Mouse (Mus musculus): ENCODE data around the gene Aldob. TPM values are rescaled to one million over a fixed set of nuclear protein-coding genes. Genes with fewer than 3 reads are reported as not detected.
A peak's percentile ranks its signal among the peaks of the same experiment; 100 is the strongest.

Gene Aldob
- polyA plus RNA-seq, 1 experiment from 2014 or later = 0.32 TPM

- Histone ChIP-seq H3K4me3 (no peak overlapping the region), H3K9ac (no peak overlapping the region), H3K27me3 (replicated peaks) (no peaks in the 10 kb centered on the region), H3K9me3 (no peaks in the 10 kb centered on the region), H3K4me1 (no peaks in the 10 kb centered on the region), H3K36me3 (no peaks in the 10 kb centered on the region), H3K4me2 (no peak overlapping the region), H3K27ac (replicated peaks) (no peak overlapping the region)
- ATAC-seq (ENCODE audit: extremely low read depth, insufficient number of reproducible peaks, low FRiP score, low TSS enrichment) = no peak
- 62% methylated on average over 20 of the region's 20 CpGs for WGBS
Measured at GRCm38 (mm10) chr4:49559915-49560772, 10.8 kb upstream of the Aldob start.

- Histone ChIP-seq H3K9ac (no peak overlapping the region), H3K4me3 (no peak overlapping the region), H3K27ac (replicated peaks) (no peak overlapping the region), H3K4me2 (no peak overlapping the region), H3K9me3 (no peaks in the 10 kb centered on the region), H3K36me3 (no peaks in the 10 kb centered on the region), H3K27me3 (replicated peaks) (no peaks in the 10 kb centered on the region), H3K4me1 (no peaks in the 10 kb centered on the region)
- ATAC-seq (ENCODE audit: extremely low read depth, insufficient number of reproducible peaks, low FRiP score, low TSS enrichment) = no peak
- 42% methylated on average over 2 of the region's 2 CpGs for WGBS
Measured at GRCm38 (mm10) chr4:49558181-49558580, 8.8 kb upstream of the Aldob start.

GRCm38 (mm10) chr4:49557375-49557774 lies 8.0 kb upstream of the Aldob start:
- no peaks in the 10 kb centered on the region for H3K4me1 ChIP-seq
- no peak overlapping the region for H3K27ac ChIP-seq (replicated peaks)
- H3K36me3 ChIP-seq = no peaks in the 10 kb centered on the region
- H3K9ac ChIP-seq = no peak overlapping the region
- no peaks in the 10 kb centered on the region for H3K9me3 ChIP-seq
- ATAC-seq (ENCODE audit: extremely low read depth, insufficient number of reproducible peaks, low FRiP score, low TSS enrichment) = no peak
- no peak overlapping the region for H3K4me2 ChIP-seq
- 100% methylated on average over 6 of the region's 7 CpGs for WGBS
- H3K27me3 ChIP-seq (replicated peaks) = no peaks in the 10 kb centered on the region
- no peak overlapping the region for H3K4me3 ChIP-seq

- Histone ChIP-seq H3K4me1 (no peaks in the 10 kb centered on the region), H3K27ac (replicated peaks) (no peak overlapping the region), H3K27me3 (replicated peaks) (no peaks in the 10 kb centered on the region), H3K4me2 (no peak overlapping the region), H3K9ac (no peak overlapping the region), H3K9me3 (no peaks in the 10 kb centered on the region), H3K4me3 (no peak overlapping the region), H3K36me3 (no peaks in the 10 kb centered on the region)
- 77% methylated on average over 5 of the region's 5 CpGs for WGBS
- no peak for ATAC-seq (ENCODE audit: extremely low read depth, insufficient number of reproducible peaks, low FRiP score, low TSS enrichment)
Measured at GRCm38 (mm10) chr4:49553380-49553779, 4.0 kb upstream of the Aldob start.

DNA sequence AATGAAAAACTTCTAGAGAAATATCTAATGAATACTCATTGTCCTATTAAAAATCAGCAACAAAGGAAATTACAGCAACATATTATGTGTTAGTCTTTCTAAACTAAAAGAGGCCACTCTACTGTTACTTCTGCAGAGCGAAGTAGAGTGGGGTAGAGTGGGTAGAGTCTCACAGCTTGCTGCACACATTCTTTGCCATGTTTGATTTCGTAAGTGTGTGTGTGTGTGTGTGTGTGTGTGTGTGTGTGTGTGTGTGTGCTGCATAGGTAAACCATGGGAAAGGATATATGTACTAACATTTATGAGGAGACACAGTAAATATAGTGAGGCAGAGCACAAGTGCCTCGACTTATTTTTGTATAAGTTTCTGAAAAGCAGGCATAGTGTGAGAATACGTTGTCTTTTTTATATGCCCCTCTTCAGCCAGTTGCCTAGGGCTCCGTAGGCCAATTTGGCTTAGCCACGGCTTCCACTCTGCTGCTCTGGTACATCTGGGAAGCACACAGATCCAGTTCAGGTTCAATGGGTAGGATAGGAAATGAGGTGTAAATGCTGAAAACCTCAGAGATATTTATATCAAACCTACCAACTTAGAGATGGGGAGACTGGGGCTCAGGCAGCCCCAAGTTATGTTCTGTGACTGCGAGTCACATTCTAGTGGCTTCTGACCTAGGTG lies 1.7 kb downstream of the Aldob start:
- Histone ChIP-seq H3K27ac (replicated peaks) (no peak overlapping the region), H3K4me2 (no peak overlapping the region), H3K4me1 (no peaks in the 10 kb centered on the region), H3K9ac (no peak overlapping the region), H3K27me3 (replicated peaks) (no peaks in the 10 kb centered on the region), H3K9me3 (no peaks in the 10 kb centered on the region), H3K36me3 (no peaks in the 10 kb centered on the region), H3K4me3 (no peak overlapping the region)
- 80% methylated on average over 7 of the region's 7 CpGs for WGBS
- no peak for ATAC-seq (ENCODE audit: extremely low read depth, insufficient number of reproducible peaks, low FRiP score, low TSS enrichment)

- Histone ChIP-seq H3K36me3 (no peaks in the 10 kb centered on the region), H3K4me3 (no peak overlapping the region), H3K4me2 (no peak overlapping the region), H3K9ac (no peak overlapping the region), H3K9me3 (no peaks in the 10 kb centered on the region), H3K27me3 (replicated peaks) (no peaks in the 10 kb centered on the region), H3K27ac (replicated peaks) (no peak overlapping the region), H3K4me1 (no peaks in the 10 kb centered on the region)
- WGBS = 63% methylated on average over 6 of the region's 6 CpGs
- ATAC-seq (ENCODE audit: extremely low read depth, insufficient number of reproducible peaks, low FRiP score, low TSS enrichment) = no peak
Measured at GRCm38 (mm10) chr4:49546873-49547543, 2.3 kb downstream of the Aldob start.

DNA sequence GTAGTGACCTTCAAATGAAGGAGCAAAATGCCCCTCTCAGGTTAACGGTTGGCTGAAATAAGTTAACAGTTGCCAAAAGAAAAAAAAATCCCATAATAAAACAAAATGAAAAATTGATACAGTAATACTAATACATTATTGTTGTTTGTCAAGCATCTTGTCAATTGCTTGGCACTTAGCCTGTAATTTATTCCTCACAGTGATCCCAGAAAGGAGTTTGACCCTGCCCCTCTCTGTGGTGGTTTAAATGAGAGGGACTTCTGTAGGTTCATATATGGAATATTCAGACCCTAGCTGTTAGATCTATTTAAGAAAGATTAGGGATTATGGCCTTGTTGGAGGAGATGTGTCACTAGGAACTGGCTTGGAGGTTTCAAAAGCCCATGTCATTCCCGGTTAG lies 3.3 kb downstream of the Aldob start:
- ATAC-seq (ENCODE audit: extremely low read depth, insufficient number of reproducible peaks, low FRiP score, low TSS enrichment) = no peak
- Histone ChIP-seq H3K9me3 (no peaks in the 10 kb centered on the region), H3K9ac (no peak overlapping the region), H3K4me3 (no peak overlapping the region), H3K27me3 (replicated peaks) (no peaks in the 10 kb centered on the region), H3K4me2 (no peak overlapping the region), H3K4me1 (peaks cover 4% of the 10 kb centered on the region), H3K36me3 (no peaks in the 10 kb centered on the region), H3K27ac (replicated peaks) (no peak overlapping the region)
- WGBS = 83% methylated on average over 2 of the region's 2 CpGs

GRCm38 (mm10) chr4:49540966-49541365 lies 8.4 kb downstream of the Aldob start:
- Histone ChIP-seq H3K36me3 (no peaks in the 10 kb centered on the region), H3K4me2 (no peak overlapping the region), H3K4me1 (peaks cover 15% of the 10 kb centered on the region), H3K27ac (replicated peaks) (no peak overlapping the region), H3K9ac (no peak overlapping the region), H3K9me3 (no peaks in the 10 kb centered on the region), H3K27me3 (replicated peaks) (no peaks in the 10 kb centered on the region), H3K4me3 (no peak overlapping the region)
- 37% methylated on average over 3 of the region's 3 CpGs for WGBS
- no peak for ATAC-seq (ENCODE audit: extremely low read depth, insufficient number of reproducible peaks, low FRiP score, low TSS enrichment)

DNA sequence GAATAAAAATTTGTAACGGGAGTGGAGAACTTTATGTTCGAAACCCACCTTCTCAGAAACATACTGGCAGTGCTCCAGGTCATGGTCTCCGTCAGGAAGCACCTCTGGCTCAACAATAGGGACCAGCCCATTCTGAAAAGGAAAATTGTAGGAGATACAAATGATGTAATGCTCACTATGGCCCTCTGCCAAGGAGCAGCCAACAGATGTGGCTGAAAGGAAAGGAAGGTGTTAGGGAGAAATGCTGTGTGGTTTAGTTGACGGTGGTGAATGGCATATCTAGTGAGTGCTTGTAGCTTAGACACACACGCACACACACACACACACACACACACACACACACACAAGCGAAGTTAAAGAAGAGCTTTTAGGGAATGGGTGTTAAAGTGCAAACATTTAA lies 9.7 kb downstream of the Aldob start:
- Histone ChIP-seq H3K4me3 (no peak overlapping the region), H3K4me1 (peaks cover 15% of the 10 kb centered on the region), H3K36me3 (no peaks in the 10 kb centered on the region), H3K27ac (replicated peaks) (peak overlapping the region; percentile 5; the same call in 1 of the 2 replicates), H3K9me3 (no peaks in the 10 kb centered on the region), H3K27me3 (replicated peaks) (no peaks in the 10 kb centered on the region), H3K4me2 (no peak overlapping the region), H3K9ac (no peak overlapping the region)
- WGBS = 22% methylated on average over 6 of the region's 6 CpGs
- ATAC-seq (ENCODE audit: extremely low read depth, insufficient number of reproducible peaks, low FRiP score, low TSS enrichment) = peak; percentile 25; the same call in 1 of the 2 replicates

GRCm38 (mm10) chr4:49536671-49537070 lies 12.7 kb downstream of the Aldob start:
- 74% methylated on average over 4 of the region's 4 CpGs for WGBS
- H3K4me1 ChIP-seq = peaks cover 15% of the 10 kb centered on the region

DNA sequence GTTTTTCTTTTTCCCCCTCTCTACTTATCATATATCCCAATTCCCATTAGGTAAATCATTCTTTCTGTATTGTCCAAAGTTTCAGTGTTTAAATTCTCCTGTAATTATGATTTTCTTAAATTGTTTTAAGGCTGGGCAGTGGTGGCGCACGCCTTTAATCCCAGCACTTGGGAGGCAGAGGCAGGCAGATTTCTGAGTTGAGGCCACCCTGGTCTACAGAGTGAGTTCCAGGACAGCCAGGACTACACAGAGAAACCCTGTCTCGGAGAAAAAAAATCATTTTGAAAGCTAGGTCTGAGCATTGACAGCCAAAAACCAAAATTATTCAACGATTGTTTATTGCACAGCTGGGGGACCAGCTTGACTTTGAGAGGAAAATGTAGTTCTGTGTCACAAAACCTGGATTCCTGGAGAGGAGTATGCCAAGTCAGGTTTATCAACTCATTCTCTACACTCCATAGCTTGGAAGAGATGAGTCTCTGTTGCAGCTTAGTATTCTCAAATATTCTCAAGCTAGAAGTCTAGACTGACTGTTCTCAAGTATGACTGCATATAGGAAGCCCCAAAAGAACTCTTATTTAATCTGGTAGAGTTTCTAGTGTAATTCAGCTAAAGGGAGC lies 13.6 kb downstream of the Aldob start:
- no peak overlapping the region for H3K27ac ChIP-seq (replicated peaks)
- H3K9me3 ChIP-seq = peaks cover 4% of the 10 kb centered on the region; the same call in 1 of the 2 replicates
- 85% methylated on average over 4 of the region's 4 CpGs for WGBS
- no peak for ATAC-seq (ENCODE audit: extremely low read depth, insufficient number of reproducible peaks, low FRiP score, low TSS enrichment)
- peaks cover 9% of the 10 kb centered on the region for H3K4me1 ChIP-seq
- no peak overlapping the region for H3K4me2 ChIP-seq
- H3K36me3 ChIP-seq = peaks cover 20% of the 10 kb centered on the region
- no peak overlapping the region for H3K4me3 ChIP-seq
- H3K9ac ChIP-seq = no peak overlapping the region
- H3K27me3 ChIP-seq (replicated peaks) = no peaks in the 10 kb centered on the region

More at GRCm38 (mm10) chr4:49536671-49537070, 12.7 kb downstream of the Aldob start:
- Histone ChIP-seq H3K9me3 (no peaks in the 10 kb centered on the region), H3K27ac (replicated peaks) (no peak overlapping the region), H3K4me2 (no peak overlapping the region), H3K36me3 (peaks cover 15% of the 10 kb centered on the region), H3K9ac (no peak overlapping the region), H3K4me3 (no peak overlapping the region), H3K27me3 (replicated peaks) (no peaks in the 10 kb centered on the region)
- ATAC-seq (ENCODE audit: extremely low read depth, insufficient number of reproducible peaks, low FRiP score, low TSS enrichment) = no peak
